Mouse (Mus musculus): ENCODE measurements around the gene Adipor1. TPM values are rescaled to one million over a fixed set of nuclear protein-coding genes. Genes with fewer than 3 reads are reported as not detected.

Adipor1 gene
- 75.8 and 76.2 TPM in 2 replicates for polyA plus RNA-seq (2016; fragmentation: Nextera tagmentation; extraction: Ambion mirVana)

DNA sequence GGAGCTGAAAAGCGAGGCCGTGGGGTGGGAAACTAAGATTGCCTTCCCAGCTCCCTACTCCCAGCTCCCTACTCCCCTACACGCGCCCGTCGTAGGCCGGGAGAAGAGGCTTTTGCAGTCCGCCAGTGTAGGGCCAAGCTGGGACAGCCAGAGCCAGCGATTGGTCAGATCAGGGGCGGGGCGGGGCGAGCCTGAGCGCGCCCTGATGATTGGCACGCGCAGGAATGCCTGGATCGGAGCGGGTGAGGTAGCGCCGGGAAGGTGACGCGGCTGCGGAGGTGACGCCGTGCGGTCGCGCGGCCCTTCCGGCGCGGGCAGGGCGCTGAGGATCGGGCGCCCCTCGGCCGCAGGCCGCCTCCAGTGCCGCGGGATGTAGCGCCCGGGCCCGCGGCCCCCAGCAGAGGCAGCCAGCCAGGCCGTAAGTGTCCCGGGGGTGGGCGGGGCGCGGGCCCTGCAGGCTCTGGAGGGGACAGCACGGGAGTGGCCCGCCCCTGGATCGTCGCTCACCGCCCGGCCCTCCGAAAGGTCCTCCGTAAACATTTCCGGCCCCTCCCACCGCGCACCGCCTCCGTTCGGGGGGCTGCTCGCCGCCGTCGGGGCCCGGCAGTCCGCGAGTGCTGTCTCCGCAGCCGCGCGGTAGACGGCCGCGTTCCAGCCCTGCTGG lies at the start of gene Adipor1:
Gene Adipor1, plus strand, starts transcription at position 211 of the 664 bp plus-strand sequence.
- peak within 1 kb of the TSS; percentile 97 for H3K27ac ChIP-seq (replicated peaks)
- peak within 1 kb of the TSS; percentile 91 for H3K4me3 ChIP-seq
- WGBS: under 1% methylated on average over 76 of the region's 77 CpGs
- H3K4me1 ChIP-seq: peaks cover 53% of the 10 kb centered on the region
- H3K9me3 ChIP-seq: no peaks in the 10 kb centered on the region
- H3K36me3 ChIP-seq (replicated peaks): peaks cover 33% of the 10 kb centered on the region
- peak; percentile 99 for DNase-seq (ENCODE audit: low spot score)
- no peaks in the 10 kb centered on the region for H3K27me3 ChIP-seq (replicated peaks; ENCODE audit: low read depth, poor library complexity, severe bottlenecking)

DNA sequence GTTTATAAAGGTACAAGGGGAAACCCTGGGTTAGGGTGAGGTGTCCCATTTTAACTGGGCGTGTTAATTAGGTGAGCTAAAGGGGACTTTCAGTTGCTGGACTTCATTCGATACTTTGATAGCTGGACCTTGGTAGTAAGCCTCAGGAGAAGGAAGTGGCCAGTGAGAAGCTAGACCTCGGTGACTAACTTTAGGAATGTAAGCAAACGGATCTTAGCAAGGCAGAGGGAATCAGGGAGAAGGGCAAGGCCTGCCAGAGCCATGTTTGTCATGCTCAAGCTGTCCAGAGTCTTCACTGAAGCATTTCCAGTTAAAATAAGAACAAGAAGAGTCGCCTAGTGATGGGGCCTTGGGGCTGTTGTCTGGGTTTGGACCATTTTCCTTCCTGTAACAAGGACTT lies 49.7 kb upstream of the Adipor1 start:
- Histone ChIP-seq H3K4me1 (peaks cover 13% of the 10 kb centered on the region), H3K4me3 (no peak overlapping the region), H3K27ac (replicated peaks) (no peak overlapping the region), H3K9me3 (no peaks in the 10 kb centered on the region), H3K36me3 (replicated peaks) (peaks cover 3% of the 10 kb centered on the region; the same call in 1 of the 2 replicates), H3K27me3 (replicated peaks; ENCODE audit: low read depth, poor library complexity, severe bottlenecking) (no peaks in the 10 kb centered on the region)
- DNase-seq (ENCODE audit: low spot score): no peak
- 69% methylated on average over 5 of the region's 5 CpGs for WGBS

DNA sequence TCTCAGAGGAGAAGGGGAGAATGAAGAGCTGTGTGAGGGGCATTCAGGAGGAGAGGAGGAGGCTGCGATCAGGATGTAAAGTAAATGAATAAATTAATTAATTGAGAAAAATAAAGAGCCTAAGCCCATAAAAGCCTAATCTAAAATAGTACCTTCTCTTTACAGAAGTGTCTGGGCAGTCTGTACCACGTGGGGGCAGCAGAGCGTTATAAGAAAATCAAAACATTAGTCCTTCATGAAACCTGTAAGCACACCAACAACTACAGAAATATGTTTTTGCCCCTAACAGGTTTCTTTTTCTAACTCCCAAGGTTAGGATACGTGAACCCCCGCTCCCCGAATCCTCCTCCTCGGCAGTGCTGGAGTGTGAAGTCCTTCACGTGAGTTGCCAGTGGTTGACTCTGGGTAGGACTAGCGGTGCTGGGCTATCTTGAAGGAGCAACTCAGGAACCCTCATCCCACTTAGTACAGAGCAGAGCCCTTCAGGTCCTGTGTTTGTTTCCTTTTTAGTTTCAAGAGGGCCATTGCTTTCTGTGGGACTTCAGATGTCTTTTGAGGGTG lies 46.3 kb upstream of the Adipor1 start:
- H3K36me3 ChIP-seq (replicated peaks): no peaks in the 10 kb centered on the region
- 0 out of 2 replicates have a peak, but pooled peaks cover 5% of the 10 kb centered on the region for H3K9me3 ChIP-seq
- H3K27me3 ChIP-seq (replicated peaks; ENCODE audit: low read depth, poor library complexity, severe bottlenecking): no peaks in the 10 kb centered on the region
- no peak overlapping the region for H3K27ac ChIP-seq (replicated peaks)
- H3K4me1 ChIP-seq: no peaks in the 10 kb centered on the region
- H3K4me3 ChIP-seq: no peak overlapping the region
- DNase-seq (ENCODE audit: low spot score): peak; percentile 43
- WGBS: 55% methylated on average over 9 of the region's 9 CpGs

DNA sequence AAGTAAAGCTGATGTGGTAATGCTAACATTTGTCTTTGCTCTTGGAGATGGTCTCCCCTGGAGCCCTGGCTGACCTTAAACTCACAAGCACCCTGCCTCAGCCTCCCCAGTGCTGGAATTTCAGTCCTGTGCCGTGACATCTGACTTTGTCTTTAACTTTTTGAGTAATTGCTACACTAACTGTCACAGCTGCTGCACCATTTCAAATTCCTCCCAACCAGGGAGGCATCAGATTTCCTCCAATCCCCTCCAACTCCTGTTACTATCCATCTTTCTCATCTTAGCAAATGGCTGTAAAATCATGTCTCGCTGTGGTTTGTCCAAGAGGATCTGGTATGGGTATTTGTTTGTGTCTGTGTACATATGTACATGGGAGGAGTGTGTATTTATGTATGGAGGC lies 41.1 kb upstream of the Adipor1 start:
- H3K4me1 ChIP-seq: no peaks in the 10 kb centered on the region
- no peak overlapping the region for H3K4me3 ChIP-seq
- no peak for DNase-seq (ENCODE audit: low spot score)
- no peak overlapping the region for H3K27ac ChIP-seq (replicated peaks)
- 0 out of 2 replicates have a peak, but pooled peaks cover 5% of the 10 kb centered on the region for H3K9me3 ChIP-seq
- H3K36me3 ChIP-seq (replicated peaks): no peaks in the 10 kb centered on the region
- WGBS: 74% methylated on average over 2 of the region's 2 CpGs
- no peaks in the 10 kb centered on the region for H3K27me3 ChIP-seq (replicated peaks; ENCODE audit: low read depth, poor library complexity, severe bottlenecking)

DNA sequence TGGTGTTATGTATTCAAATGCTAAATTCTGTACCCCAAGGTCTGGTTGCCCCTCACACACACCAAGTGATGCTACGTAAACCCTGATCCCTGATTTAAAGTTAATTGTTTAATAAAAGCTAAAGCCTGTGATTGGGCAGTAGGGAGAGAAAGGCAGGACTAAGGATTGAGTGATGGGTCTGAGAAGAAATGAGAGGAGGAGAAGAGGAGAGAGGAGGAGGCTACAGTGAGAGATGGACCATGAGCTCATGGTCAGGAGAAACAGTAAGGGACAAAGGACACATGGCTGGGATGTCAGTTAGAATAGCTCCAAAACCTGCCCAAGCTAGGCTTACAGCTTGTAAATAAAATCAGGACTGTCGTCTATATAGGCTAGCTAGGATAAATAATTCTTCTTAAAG lies 34.1 kb upstream of the Adipor1 start:
- DNase-seq (ENCODE audit: low spot score): no peak
- Histone ChIP-seq H3K27ac (replicated peaks) (no peak overlapping the region), H3K4me1 (peaks cover 13% of the 10 kb centered on the region), H3K9me3 (0 out of 2 replicates have a peak, but pooled peaks cover 5% of the 10 kb centered on the region), H3K4me3 (no peak overlapping the region), H3K36me3 (replicated peaks) (no peaks in the 10 kb centered on the region), H3K27me3 (replicated peaks; ENCODE audit: low read depth, poor library complexity, severe bottlenecking) (peaks cover 8% of the 10 kb centered on the region; the same call in 1 of the 2 replicates)
- 88% methylated on average over 2 of the region's 2 CpGs for WGBS

DNA sequence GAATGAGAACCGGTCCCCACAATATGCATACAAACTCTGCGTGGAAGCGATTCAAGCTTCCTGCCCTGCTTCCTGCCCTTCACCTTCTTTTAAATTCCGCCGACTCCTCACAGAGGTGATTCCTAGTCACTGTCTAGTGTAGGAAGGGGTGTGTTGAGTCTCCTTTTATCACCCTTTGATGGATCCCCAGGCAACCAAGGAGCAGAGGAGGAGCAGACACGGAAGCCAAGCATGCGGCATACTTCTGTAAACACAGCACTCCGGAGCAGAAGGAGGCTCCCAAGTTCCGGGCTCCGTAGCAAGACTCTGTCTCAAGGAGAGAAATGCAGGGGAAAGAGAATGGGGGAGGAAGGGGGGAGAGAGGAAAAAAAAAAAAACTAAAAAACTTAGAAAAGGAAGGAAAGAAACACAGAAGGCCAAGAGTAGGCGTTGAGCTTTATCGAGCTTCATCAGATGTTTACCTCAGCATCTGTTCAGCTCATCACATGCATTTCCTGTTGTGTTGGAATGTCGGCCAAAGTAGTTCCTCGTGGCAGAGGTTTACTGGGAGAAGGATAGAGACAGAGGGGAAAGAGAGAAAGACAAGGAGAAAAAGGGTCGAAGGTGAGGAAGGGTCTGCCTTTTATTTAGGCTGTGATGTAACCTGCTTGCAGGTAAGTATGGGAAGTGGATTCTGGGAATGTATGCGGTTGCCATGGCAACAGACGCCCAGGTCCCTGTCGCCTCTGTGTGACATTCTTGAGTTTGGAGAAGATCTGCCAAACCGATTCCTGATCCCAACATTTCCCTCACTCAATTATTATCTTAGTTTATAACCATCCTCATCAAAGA lies 33.2 kb upstream of the Adipor1 start:
- 14% methylated on average over 19 of the region's 19 CpGs for WGBS
- no peaks in the 10 kb centered on the region for H3K36me3 ChIP-seq (replicated peaks)

DNA sequence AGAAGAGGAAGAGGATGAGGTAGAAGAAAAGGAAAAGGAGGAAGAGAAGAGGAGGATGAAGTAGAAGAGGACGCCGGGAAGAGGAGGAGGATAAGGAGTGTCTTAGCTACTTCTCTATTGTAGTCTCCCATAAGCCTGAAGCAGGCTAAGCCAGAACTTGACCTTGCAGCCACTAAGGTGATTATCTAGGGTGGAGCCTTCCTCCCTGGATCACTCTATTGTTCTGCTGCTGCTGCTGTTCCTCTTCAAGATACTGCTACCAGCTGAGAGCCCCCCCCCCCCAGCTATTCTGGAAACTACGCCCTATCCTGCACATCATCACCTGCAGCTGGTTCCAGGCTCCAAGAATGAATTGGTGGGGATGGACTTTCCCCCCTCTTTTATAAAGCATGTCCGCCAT lies 30.6 kb upstream of the Adipor1 start:
- Histone ChIP-seq H3K4me1 (peaks cover 13% of the 10 kb centered on the region), H3K27ac (replicated peaks) (no peak overlapping the region), H3K4me3 (no peak overlapping the region), H3K36me3 (replicated peaks) (no peaks in the 10 kb centered on the region), H3K9me3 (0 out of 2 replicates have a peak, but pooled peaks cover 5% of the 10 kb centered on the region), H3K27me3 (replicated peaks; ENCODE audit: low read depth, poor library complexity, severe bottlenecking) (peaks cover 8% of the 10 kb centered on the region; the same call in 1 of the 2 replicates)
- WGBS: 85% methylated on average over 4 of the region's 4 CpGs
- no peak for DNase-seq (ENCODE audit: low spot score)

More for the DNA sequence above, 33.2 kb upstream of the Adipor1 start:
- H3K9me3 ChIP-seq: 0 out of 2 replicates have a peak, but pooled peaks cover 5% of the 10 kb centered on the region
- H3K4me3 ChIP-seq: peak overlapping the region; percentile 50
- peak overlapping the region; percentile 31 for H3K27ac ChIP-seq (replicated peaks)
- H3K4me1 ChIP-seq: peaks cover 13% of the 10 kb centered on the region
- H3K27me3 ChIP-seq (replicated peaks; ENCODE audit: low read depth, poor library complexity, severe bottlenecking): peaks cover 8% of the 10 kb centered on the region; the same call in 1 of the 2 replicates
- DNase-seq (ENCODE audit: low spot score): peak; percentile 30

DNA sequence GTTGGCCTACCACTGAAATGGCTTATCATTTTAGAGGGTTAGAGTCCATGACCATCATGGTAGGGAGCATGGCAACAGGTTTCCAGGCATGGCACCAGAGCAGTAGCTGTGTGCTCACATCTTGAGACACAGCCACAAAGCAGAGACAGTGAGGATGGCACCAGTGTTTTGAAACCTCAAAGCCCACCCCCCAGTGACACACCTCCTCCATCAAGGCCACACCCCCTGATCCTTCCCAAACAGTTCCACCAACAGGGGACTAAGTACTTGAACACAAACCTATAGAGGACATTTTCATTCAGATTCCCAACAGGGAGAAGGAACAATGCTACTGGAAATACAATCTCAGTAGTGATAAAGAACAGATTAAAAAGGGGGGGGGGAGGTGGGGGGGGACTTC lies 30.0 kb upstream of the Adipor1 start:
- Histone ChIP-seq H3K4me3 (no peak overlapping the region), H3K9me3 (0 out of 2 replicates have a peak, but pooled peaks cover 5% of the 10 kb centered on the region), H3K27ac (replicated peaks) (no peak overlapping the region), H3K36me3 (replicated peaks) (no peaks in the 10 kb centered on the region), H3K27me3 (replicated peaks; ENCODE audit: low read depth, poor library complexity, severe bottlenecking) (peaks cover 8% of the 10 kb centered on the region; the same call in 1 of the 2 replicates), H3K4me1 (peaks cover 13% of the 10 kb centered on the region)
- no peak for DNase-seq (ENCODE audit: low spot score)

DNA sequence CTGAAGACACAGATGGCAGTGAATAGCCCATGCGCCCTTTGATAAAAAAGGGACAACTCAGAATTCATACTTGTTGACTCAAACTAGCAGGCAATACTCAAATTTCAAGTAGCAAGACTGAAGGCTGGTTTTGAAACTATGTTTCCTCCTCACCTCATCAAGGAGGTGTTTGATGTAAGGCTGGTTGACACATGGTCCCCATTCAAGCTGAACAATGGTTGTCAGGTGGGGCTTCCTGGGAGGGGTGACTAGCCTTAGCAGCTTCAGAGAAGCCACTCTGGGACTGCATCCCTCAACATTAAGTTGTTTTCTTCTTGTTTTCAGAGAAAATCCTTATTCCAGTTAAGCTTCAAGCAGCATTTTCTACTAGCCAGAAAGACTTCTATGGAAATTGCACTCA lies 29.5 kb upstream of the Adipor1 start, which contains the start of gene 4933406M09Rik:
Gene 4933406M09Rik, plus strand, starts transcription at position 275 of the 400 bp plus-strand sequence.
- Histone ChIP-seq H3K27ac (replicated peaks) (no peak within 1 kb of the TSS), H3K36me3 (replicated peaks) (no peaks in the 10 kb centered on the region), H3K9me3 (0 out of 2 replicates have a peak, but pooled peaks cover 5% of the 10 kb centered on the region), H3K4me3 (no peak within 1 kb of the TSS), H3K27me3 (replicated peaks; ENCODE audit: low read depth, poor library complexity, severe bottlenecking) (peaks cover 8% of the 10 kb centered on the region; the same call in 1 of the 2 replicates), H3K4me1 (peaks cover 13% of the 10 kb centered on the region)
- 90% methylated on average over 1 of the region's 1 CpGs for WGBS
- no peak for DNase-seq (ENCODE audit: low spot score)

DNA sequence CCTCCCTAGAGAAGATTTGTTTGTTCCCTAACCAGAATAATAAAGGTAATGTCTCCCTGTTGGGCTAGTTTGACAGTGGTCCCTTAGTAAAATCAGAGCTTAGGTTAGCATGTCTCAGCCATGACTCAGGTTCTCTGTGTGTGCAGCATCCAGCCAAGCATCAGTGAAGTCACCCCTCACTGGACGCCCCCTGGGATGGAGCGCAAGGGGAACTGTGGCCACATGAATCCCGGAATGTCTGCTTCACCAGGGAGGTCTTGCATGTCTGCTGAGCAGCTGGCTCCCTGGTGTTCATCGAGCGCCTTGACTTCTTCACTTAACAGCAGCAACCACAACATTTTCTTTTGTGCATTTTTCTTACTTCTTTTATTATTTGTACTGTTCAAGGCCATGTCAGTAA lies 21.4 kb upstream of the Adipor1 start:
- 61% methylated on average over 5 of the region's 5 CpGs for WGBS
- Histone ChIP-seq H3K9me3 (no peaks in the 10 kb centered on the region), H3K36me3 (replicated peaks) (no peaks in the 10 kb centered on the region), H3K4me3 (no peak overlapping the region), H3K27me3 (replicated peaks; ENCODE audit: low read depth, poor library complexity, severe bottlenecking) (no peaks in the 10 kb centered on the region), H3K27ac (replicated peaks) (no peak overlapping the region), H3K4me1 (no peaks in the 10 kb centered on the region)
- DNase-seq (ENCODE audit: low spot score): no peak

DNA sequence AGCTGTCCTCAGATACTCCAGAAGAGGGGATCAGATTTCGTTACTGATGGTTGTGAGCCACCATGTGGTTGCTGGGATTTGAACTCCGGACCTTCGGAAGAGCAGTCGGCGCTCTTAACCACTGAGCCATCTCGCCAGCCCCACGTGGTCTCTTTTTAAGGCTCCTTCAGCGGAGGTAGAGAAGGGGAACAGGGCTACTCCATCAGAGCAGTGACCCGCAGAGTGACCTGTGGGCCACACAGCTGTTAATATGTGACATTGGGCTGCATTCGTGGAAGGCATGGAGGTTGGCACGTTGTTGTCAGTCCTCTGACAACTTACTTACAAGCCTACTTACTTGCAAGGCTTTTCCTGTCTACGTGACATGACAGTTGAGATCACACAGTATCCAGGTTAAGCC lies 17.0 kb upstream of the Adipor1 start:
- no peaks in the 10 kb centered on the region for H3K4me1 ChIP-seq
- no peak overlapping the region for H3K4me3 ChIP-seq
- no peaks in the 10 kb centered on the region for H3K27me3 ChIP-seq (replicated peaks; ENCODE audit: low read depth, poor library complexity, severe bottlenecking)
- WGBS: 92% methylated on average over 12 of the region's 12 CpGs
- H3K27ac ChIP-seq (replicated peaks): no peak overlapping the region
- no peaks in the 10 kb centered on the region for H3K36me3 ChIP-seq (replicated peaks)
- no peak for DNase-seq (ENCODE audit: low spot score)
- no peaks in the 10 kb centered on the region; the same call in 1 of the 2 replicates for H3K9me3 ChIP-seq

DNA sequence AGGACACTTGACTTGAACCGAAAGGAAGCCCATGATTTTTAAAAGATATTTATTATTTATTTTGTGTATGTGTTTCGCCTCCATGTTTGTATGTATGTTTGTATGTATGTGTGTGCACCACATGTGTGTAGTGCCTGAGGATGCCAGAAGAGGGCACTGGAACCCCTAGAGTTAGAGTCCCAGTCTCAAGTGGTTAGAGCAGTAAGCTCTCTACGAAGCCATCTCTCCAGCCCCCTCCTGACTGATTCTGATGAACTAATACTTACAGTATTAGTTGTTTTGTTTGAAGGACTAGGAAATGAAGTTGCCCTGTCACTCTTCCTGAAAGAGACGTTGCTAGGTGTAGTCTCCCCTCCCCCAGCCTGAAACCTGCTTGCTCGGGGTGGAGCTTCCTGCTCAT lies 15.4 kb upstream of the Adipor1 start:
- peak; percentile 20 for DNase-seq (ENCODE audit: low spot score)
- H3K36me3 ChIP-seq (replicated peaks): no peaks in the 10 kb centered on the region
- H3K4me1 ChIP-seq: no peaks in the 10 kb centered on the region
- H3K9me3 ChIP-seq: no peaks in the 10 kb centered on the region; the same call in 1 of the 2 replicates
- H3K4me3 ChIP-seq: no peak overlapping the region
- WGBS: 50% methylated on average over 5 of the region's 5 CpGs
- no peak overlapping the region for H3K27ac ChIP-seq (replicated peaks)
- no peaks in the 10 kb centered on the region for H3K27me3 ChIP-seq (replicated peaks; ENCODE audit: low read depth, poor library complexity, severe bottlenecking)
